In the genomic region with DNA sequence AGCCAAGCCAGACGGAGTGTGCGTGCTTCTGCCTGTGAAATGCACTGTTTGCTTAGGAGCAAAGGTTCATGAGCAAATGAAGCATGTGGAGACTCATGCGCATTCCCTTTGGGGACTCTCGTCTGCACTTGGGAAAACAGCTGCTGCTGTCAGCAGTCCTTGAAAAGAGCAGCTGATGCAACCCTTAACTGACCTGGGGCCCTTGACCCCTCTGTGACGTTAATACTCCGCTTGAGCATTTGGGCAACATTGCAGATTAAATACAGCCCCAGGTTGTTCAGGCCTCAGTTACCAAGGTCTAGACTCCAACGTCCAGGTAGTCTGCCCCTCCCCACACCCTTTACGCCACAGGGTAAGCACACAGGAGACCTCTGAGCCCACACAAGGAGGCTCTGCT, we compare ENCODE assay signal across 8 mouse cellular contexts. TPM values are rescaled to one million over a fixed set of nuclear protein-coding genes. Genes with fewer than 3 reads are reported as not detected.
DNase-seq lines count a peak whose midpoint lies in the region; ATAC-seq lines count a peak whose summit lies in the region.

No protein-coding gene starts in this region.

- peak overlapping the region; percentile 2; the same call in 1 of the 2 replicates for H3K4me2 ChIP-seq in kidney, embryonic 14.5 days (replicated peaks; ENCODE audit: low read depth, low read length)

- no peaks in the 10 kb centered on the region for H3K27me3 ChIP-seq in kidney, embryonic 14.5 days (ENCODE audit: control insufficient read depth, insufficient read depth, low read length)

- WGBS in kidney, embryonic 14.5 days = 12% methylated on average over 8 of the region's 8 CpGs

- H3K9ac ChIP-seq in kidney, embryonic 14.5 days (ENCODE audit: low read depth, low read length) = no peak overlapping the region

- H3K4me1 ChIP-seq in kidney, embryonic 14.5 days (ENCODE audit: control insufficient read depth, insufficient read depth, low read length) = peaks cover 5% of the 10 kb centered on the region; the same call in 1 of the 2 replicates

- no peak overlapping the region for H3K27ac ChIP-seq in kidney, embryonic 14.5 days (ENCODE audit: low read depth, low read length)

- no peak overlapping the region for H3K4me3 ChIP-seq in kidney, embryonic 14.5 days (ENCODE audit: low read length)

- DNase-seq in adrenal gland, postnatal 14 days = peak; percentile 69
- DNase-seq in embryo, embryonic 11 days = peak; percentile 69
- peak; percentile 66 for DNase-seq in lung, postnatal 10 days
- no peak for DNase-seq in T-cell, adult 2 months (ENCODE audit: low spot score)
- no peak for DNase-seq in frontal cortex, postnatal 25 days (ENCODE audit: low spot score in 2 of 2)
- DNase-seq in frontal cortex, postnatal 36 days (ENCODE audit: low spot score in 2 of 2) = no peak
- no peak for DNase-seq in thymus, postnatal 36 days

- no peaks in the 10 kb centered on the region for H3K36me3 ChIP-seq in kidney, embryonic 14.5 days (ENCODE audit: control insufficient read depth, insufficient read depth, low read length)

- peak; percentile 86 for ATAC-seq in kidney, embryonic 14.5 days (ENCODE audit: low FRiP score, low TSS enrichment)

- no peaks in the 10 kb centered on the region for H3K9me3 ChIP-seq in kidney, embryonic 14.5 days (ENCODE audit: control insufficient read depth, low read length)

RNA-seq across cellular contexts. Expression of gene Fbp1, which starts 20.1 kb away (rescaled TPM):
- 6.5 and 111 TPM in 2 replicates for total RNA-seq in adrenal gland, postnatal 14 days (2021)
- polyA plus RNA-seq in kidney, embryonic 14.5 days (2014; fragmentation: Nextera tagmentation; extraction: Ambion mirVana) = 1.8 and 3.9 TPM in 2 replicates

RNA-seq across cellular contexts. Expression of gene Fbp2, which starts 49.9 kb away (rescaled TPM):
- 3.5 and 4.5 TPM in 2 replicates for total RNA-seq in adrenal gland, postnatal 14 days (2021)
- 1.7 and 5.9 TPM in 2 replicates for polyA plus RNA-seq in kidney, embryonic 14.5 days (2014; fragmentation: Nextera tagmentation; extraction: Ambion mirVana)

RNA-seq across cellular contexts. Expression of gene 2010111I01Rik, which starts 56.5 kb away (rescaled TPM):
- total RNA-seq in adrenal gland, postnatal 14 days (2021) = 78.4 and 78.9 TPM in 2 replicates
- 132 and 153 TPM in 2 replicates for polyA plus RNA-seq in kidney, embryonic 14.5 days (2014; fragmentation: Nextera tagmentation; extraction: Ambion mirVana)

Comparison
In these comparisons a context has a peak if more than half of its experiments do, and no peak if none do; other contexts are left out.
1. DNase-seq: peak in adrenal gland, postnatal 14 days (single experiment), embryo, embryonic 11 days (single experiment) and lung, postnatal 10 days (single experiment); none in T-cell, adult 2 months (single experiment), frontal cortex, postnatal 25 days (0 of 2), frontal cortex, postnatal 36 days (0 of 2) and thymus, postnatal 36 days (0 of 2).